Mouse (Mus musculus) frontal cortex, adult (tissue): ENCODE data around the gene Sppl2a.
A peak's percentile ranks its signal among the peaks of the same experiment; 100 is the strongest.
"Not testable (repeated sequence)": the region's sequence is repeated elsewhere in the genome, so short reads cannot be mapped to it uniquely, and the experiment has no call there.

Experiments used
- ATAC-seq: cut with Nextera tagmentation; 2 replicates; pipeline ENCODE4 v1.9.2; 2017; ENCODE audit warnings: mild to moderate bottlenecking, moderate library complexity, mixed read lengths; ENCODE audit not compliant: low TSS enrichment

The Sppl2a gene

DNA sequence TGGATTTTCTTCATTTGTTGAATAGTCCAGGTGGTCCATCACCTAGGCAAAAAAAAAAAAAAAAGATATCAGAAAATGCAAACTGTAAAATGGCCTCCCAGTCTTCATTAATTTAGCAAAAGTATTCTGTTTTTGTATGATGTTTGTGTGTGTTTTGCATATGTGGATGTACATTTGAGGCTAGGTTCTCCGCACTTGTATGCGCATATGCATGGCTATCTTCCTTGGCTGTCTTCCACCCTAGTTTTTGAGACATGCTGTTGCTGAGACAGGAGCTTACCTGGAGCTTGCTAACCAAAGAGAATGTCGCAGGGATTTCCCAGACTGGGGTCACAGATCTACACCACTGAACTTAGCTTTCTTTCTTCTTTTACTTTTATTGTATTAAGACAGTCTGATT, 38.8 kb downstream of the Sppl2a start:
- ATAC-seq: no peak

GRCm38 (mm10) chr2:126892316-126892715, 40.7 kb downstream of the Sppl2a start:
- ATAC-seq: no peak

GRCm38 (mm10) chr2:126891743-126892142, 41.3 kb downstream of the Sppl2a start:
- ATAC-seq: no peak

GRCm38 (mm10) chr2:126887141-126887540, 45.9 kb downstream of the Sppl2a start:
- ATAC-seq: no peak

DNA sequence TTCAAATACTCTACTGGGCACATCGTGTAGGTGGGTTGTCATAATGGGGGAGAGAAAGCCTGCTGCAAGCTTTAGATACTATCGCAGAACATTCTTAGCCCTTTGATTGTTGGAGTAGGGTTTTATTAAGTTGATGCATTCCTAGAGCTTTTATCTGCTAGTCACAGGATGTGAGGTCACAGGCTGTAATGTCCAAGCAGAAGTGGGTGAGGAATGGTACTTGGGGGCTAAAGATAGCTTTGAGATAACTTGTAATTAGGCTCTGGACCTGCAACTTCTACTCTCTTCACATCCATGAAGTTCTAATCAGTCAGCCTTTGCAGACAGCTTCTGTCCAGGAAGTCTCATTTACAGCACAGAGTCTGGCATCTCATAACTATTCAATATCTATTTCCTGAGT, 47.2 kb downstream of the Sppl2a start:
- ATAC-seq: no peak

DNA sequence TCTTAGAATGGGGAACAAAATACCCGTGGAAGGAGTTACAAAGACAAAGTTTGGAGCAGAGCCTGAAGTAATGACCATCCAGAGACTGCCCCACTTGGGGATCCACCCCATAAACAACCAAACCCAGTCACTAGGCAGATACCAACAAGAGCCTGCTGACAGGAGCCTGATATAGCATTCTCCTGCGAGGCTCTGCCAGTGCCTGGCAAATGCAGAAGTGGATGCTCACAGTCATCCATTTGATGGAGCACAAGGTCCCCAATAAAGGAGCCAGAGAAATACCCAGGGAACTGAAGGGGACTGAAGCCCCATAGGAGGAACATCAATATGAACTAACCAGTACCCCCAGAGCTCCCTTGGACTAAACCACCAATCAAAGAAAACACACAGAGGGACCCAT, 50.3 kb downstream of the Sppl2a start:
- ATAC-seq: not testable (repeated sequence)

GRCm38 (mm10) chr2:126877991-126878390, 55.0 kb downstream of the Sppl2a start:
- no peak for ATAC-seq

DNA sequence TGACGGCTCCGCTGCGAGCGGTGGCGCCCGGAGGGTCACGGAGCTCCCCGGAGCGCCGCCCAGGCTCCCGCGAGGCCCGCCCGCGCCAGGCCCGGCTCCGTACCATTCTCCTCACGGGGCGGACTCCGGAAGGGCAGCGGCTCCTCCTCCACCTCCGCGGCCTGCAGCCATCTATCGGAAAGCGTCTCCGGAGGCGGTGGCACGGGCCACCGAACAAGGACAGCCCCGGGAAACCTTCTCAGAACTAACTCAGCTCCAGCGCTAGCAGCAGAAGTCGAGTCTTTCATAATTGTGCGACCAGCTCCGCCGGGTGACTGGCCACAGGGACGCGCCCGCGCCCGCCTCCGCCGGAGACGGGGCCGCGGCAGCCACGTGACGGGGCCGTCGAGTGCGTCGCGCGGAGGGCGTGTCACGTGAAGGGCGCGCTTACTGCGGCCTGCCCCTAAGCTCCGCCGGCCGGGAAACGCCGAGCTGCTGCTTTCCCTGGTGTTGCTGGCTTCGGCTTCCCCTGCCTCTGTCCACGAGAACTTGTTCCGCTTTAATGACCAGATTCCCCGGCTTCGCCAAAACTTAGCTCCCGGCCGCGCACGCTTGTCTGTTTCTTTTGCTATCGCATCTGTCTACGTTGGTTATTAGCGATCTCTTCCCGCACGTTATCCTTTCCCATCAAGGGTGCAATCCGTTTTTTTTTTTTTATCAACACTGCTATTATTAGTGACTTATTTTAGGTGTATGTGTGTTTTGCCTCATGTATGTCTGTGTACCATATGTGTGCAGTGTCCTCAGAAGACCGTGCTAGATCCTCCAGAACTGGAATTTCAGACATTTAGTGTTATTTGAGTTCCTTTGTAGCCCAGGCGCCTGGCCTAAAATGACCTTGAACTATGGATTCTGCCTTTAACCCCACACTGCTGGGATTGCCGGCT, 56.9 kb downstream of the Sppl2a start, which contains the start of gene Trpm7:
Trpm7 (minus strand) TSS at position 360 of the 926 bp plus-strand sequence.
- peak; percentile 92 for ATAC-seq

DNA sequence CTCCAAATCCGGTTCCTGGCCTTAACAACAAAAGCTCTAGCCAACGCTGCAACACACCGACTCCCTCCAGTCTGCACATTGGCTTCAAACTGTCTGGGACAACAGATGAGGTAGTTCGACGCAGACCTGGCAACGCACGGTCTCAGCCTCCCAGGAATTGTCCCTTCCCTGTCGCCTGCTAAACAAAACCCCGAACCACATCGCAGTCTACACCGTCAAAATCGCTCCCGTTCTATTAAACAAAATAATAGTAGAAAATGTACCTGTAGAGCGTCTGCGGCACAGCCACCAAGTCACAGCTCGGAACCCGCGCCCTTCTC, 57.6 kb downstream of the Sppl2a start:
- peak; percentile 61 for ATAC-seq

DNA sequence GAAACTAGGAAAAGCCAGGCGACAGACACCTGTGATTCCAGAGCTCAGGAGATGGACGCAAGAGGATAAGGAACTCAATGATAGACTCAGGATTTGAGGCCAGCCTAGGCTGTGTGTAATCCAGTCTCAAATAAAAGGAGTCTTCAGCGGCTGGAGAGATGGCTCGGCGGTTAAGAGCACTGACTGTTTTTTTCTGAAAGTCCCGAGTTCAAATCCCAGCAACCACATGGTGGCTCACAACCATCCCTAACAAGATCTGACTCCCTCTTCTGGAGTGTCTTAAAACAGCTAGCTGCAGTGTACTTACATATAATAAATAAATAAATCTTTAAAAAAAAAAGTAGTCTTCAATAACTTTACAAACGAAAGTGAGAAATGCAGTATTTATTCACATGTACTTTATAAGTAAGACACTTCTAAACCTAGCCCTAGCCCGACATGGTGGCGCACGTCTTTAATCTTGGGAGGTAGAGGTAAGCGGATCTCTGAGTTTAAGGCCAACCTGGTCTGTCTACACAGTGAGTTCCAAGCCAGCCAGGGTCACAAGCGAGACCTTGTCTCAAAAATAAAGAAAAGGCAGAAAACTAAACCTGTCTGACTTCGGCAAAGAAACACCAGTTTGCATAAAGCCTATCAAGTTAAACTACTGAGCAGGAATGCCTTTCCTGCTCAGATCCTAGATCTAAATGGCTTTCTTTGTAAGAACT, 58.1 kb downstream of the Sppl2a start:
- ATAC-seq: no peak

GRCm38 (mm10) chr2:126866301-126866700, 66.7 kb downstream of the Sppl2a start:
- no peak for ATAC-seq

DNA sequence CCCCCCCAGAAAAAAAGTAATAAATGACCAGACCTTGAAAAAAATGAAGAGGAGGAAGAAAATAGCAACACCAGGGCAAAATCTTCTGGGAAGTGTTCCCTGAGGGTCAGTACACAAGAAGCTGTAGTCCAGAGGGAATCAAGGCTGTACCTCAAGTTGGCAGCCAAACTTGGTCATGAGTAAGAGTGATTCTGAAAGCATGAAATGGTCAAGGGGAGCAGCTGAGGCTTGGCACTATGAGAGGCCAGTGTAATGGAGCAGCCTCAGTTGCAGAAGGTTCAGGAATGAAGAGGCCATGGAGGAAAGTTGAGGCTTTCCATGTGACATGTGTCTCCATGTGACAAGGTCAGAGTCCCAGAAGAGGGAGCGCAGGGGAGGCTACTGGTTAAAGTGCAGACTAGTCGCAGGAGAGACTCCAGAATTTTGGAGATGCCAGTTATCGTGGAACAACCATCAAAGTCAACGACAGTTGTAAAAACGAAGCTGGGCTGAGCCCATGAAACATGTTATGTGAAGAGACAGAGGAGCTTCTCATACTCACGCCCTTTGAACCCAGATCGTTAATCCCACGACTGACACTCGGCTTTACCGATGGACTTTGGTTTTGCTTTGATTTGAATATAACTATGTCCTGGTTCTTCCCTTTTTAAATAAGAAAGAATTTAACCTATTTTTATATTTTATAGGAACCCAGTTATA, 67.4 kb downstream of the Sppl2a start:
- no peak for ATAC-seq

- ATAC-seq: no peak
Observed at GRCm38 (mm10) chr2:126865026-126865425, 68.0 kb downstream of the Sppl2a start.

DNA sequence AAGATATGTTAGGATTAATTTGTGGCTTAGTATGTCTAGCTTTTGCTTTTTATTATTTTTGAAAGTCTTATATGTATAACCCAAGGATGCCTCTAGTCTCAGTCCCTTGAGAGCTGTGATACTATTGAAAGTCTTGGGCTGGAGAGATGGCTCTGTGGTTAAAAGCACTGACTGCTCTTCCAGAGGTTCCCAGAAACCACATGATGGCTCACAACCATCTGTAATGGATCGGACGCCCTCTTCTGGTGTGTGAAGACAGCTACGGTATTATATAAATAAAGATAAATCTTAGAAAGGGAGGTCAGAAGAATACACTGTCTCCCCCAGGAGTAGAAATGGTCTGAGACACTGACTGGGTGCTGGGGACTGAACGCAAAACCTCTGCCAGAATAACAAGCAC, 88.3 kb downstream of the Sppl2a start:
- no peak for ATAC-seq
